Mouse (Mus musculus) neural tube, embryonic 10.5 days (tissue): Measurements from ENCODE around the gene Zfp750.

Source experiments
- DNase-seq: peaks from one replicate; pipeline ENCODE4 v3.0.0-alpha.2; 2017; ENCODE audit warnings: low spot score; ENCODE audit errors: extremely low spot score

Zfp750 gene

DNA sequence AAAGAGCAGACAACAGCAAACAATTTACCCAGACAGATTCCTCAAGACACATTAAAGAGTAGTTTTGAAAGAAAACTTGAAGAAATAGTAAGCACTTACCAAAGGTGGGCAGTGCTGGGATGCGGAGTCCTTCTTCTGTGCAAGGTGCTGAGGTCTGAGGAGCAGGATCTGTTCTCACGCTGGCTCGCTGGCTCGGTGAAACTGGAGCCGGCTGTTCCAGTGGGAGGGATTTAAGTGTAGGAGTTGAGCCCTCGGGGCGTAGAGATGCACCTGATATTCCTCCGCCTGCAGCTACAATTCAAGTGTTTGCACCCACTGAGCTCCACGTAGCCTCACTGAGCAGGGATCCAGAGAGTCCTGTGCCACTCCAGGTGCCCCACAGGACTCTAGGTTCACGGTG, at the start of gene Zfp750:
Gene Zfp750, minus strand, starts transcription at position 203 of the 400 bp plus-strand sequence.
- no peak for DNase-seq

DNA sequence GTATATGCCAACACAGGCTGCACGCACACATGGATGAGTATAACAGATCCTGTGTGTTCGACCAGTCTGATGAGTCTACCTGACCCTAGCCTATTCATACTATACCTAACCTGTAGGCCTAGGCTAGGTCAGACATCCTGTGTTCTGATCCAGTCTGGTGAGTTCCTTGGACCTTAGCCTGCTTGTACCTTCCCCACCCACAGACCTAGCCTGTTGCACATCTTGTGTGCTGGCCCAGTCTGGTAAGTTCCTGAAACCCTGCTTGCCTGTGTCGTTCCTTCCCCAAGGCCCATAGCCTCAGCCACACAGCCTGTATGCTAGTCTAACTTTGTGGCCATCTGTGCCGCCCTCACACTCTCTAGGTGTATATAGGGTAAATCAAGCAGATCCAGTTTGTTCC, 45.1 kb upstream of the Zfp750 start:
- no peak for DNase-seq

DNA sequence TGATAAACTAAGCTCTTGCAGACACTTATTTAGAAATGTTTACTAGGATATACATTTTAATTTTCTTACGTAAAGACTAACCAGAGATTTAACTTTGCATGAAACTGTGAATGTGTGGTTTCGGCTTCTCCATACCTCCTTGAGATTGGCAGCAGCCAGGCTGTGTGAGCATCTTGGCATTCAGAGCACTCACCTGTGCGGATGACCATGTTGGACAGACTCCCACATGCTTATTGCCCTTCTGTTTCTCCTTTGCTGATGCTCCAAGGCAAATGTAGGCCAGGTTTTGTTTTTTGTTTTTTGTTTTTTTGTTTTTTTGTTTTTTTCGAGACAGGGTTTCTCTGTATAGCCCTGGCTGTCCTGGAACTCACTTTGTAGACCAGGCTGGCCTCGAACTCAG, 44.2 kb upstream of the Zfp750 start:
- DNase-seq = no peak

DNA sequence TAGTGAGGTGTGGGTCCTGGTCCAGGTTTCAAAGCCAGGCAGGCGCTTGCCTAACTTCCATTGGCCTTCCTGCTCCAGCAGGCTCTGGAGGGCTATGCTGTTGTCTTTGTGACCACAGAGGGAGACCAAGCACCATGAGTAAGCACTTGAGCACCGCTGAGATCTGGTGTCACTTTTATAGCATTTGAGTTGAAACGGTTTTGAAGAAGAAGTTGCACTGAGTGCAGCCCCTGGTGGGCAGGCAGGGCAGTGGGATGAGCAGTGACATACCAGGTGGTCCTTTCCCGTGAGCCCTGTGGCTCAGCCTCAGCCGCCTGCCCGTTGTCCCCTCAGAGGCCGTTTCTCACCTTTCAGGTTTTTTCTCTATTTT, 41.1 kb upstream of the Zfp750 start:
- DNase-seq = no peak

DNA sequence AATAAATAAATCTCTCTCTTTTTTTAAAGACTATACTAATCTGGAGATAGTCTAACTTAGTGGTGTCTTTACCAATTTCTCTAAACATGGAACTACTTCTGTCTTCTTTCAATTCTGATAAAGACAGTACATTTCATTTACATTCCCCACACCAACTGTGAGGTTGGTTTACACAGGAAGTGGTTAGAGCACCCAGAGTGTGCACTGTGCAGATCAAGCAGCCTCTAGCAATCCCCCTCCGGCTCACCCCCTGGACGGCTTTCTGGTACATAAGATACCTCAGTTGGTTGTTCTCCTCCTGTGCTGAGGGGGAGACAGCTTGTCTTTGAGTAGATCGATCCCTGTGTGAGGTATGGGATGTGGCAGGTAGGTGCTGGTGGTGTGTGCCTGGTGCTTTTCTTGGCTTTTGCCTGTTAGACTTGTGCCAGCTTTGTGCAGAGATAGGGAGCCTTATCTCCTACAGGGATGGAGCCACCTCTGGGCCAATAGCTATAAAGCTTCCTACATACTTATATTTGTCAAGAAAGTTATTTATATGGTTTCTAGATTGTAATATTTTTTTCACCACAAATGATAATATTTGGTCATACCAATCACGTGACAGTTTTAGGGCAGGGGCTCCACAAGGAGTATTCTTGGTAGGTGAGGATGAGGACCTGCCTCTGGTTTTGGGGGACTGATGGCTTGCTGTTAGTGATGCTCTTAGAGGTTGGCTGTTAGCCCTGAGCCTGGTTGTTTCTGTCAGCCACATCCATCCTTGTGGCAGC, 40.6 kb upstream of the Zfp750 start:
- DNase-seq = peak; percentile 7

DNA sequence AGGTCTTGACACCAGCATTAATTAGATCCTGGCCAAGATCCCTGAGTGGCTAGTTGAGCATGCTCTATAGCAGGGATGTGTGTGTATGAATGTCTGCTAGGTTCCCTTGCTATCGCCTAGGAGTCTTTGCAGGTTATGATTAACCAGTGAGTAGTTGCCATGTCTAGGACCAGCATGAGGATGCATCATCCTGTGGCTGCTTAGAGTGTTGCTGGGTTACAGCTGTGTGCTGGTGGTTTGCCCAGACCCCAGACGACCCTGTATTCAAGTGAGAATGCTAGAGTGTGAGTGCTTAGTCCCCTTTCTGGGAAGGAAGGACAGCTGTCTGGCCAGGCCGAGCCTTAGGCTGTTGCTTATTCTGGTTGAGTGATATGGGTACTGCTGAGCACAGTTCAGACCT, 39.4 kb upstream of the Zfp750 start:
- no peak for DNase-seq

DNA sequence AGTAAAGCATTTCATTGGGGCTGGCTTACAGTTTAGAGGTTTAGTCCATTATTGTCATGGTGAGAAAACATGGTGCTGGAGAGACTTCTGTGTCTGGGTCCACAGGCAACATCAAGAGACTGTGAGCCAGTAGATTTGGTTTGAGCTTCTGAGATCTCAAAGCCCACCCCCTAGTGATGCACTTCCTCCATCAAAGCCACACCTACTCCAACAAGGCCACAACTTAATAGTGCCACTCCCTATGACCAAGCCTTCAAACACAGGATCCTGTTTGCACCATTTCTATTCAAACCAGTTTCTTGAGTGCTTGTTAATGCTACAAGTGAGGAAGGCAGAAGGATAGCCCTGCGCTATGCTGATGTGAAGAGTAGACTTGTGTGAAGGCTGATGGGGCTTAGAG, 38.8 kb upstream of the Zfp750 start:
- DNase-seq = no peak

DNA sequence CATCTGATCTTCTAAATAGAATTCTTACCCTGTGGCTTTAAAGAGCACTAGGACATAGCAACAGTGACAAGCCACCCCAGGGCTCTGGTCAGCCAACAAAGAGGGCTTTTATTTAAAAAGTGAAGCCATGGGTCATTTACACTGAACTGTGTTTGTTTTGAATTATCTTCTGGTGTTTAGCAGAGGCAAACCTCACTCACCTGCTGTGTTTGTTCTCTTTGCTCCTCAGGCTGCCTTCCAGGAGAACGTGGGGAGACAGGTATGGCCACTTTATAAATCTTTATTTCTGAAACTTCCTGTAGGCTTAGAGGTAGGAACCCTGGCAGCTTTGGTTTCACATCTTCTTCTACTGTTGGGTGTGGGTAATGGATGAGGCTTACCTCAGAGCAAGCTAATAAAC, 37.6 kb upstream of the Zfp750 start:
- DNase-seq = no peak

DNA sequence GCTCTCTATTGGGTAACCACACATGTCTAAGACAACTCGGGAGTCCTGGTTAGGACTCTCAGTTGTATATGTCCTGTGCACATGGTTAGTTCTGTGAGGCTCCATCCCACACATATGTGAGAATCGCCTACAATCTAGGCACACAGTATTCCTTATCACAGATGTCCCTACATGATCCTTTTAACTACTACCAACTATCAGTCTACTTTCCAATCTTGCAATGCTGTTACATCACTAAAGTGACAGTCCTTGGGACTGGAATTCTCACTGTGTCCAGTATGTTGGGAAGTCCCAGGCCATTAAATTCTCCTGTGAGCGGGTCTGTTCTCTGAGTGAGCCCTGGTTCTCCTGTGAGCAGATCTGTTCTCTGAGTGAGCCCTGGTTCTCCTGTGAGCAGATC, 34.3 kb upstream of the Zfp750 start:
- DNase-seq = no peak

DNA sequence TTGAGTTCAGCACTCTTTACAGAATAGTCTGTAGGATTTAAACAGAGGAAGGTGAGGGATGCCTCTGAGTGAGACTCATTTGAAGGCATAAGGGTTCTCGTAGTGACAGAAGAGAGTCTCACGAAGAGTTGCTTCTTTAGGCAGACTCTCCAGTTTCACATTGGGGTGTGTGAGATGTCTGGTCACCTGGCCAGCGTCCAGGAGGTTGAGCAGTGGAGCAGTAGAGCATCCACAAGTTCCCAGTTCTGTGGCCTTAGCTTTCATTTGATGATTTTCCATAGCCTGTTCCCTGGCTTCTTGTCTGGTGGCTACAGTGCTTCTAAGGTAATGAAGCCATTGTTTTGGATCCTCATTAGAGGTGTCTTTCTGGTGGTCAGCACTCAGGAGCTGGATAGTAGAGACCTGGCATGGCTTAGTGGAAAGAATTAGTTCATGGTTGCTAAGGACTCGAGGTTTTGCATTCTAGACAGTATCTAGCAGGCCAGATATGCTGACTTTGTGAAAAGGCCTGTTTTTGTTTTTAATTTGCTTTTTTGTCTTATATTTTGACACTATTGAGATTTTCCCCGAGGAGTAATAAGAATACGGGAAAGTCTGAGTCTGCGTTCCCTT, 33.8 kb upstream of the Zfp750 start:
- no peak for DNase-seq

DNA sequence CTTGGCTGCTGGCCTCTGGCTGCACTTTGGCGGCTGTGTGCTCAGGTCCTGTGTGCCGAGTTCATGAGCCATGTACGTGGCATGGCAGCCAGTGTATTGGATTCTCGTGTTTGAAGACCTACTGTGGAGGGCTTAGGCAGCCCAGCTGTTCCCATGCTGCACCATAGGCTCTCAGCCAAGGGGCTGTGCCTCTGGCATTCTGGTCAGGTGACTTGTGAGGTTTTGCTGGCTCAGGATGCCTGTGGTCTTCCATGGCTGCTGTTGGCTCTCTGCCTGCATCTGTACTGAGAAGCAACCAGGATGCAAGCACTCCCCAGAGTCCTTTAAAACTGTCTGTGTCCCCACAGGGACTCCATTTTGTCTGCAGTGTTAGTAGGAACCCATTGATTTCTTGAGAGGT, 33.0 kb upstream of the Zfp750 start:
- DNase-seq = no peak

DNA sequence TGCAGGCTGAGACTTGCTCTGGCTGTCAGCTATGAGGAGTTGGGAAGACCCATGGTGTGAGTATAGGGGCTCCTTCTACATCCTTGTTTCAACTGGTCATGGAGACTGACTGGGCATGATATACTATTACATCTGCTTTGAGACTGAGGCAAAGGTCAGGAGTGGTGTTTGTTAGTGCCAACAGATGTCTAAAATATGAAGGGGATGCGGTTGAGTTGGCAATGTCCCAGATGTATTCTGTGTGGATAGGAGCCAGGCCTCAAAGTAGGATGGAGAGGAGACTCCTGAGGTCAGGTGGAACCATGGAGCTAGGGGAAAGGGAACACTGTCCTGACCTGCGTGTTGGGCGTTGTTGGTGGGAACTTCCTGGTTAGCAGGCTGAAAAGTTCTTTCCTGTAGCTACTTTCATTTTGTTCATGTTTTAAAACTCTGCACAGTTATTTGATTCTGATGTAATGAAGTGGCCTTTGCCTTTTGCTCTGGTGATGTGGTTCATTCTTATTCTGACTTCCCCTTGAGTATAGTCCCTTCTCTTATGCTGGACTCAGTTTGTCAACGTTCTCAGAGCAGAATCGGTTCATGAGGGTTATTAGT, 32.2 kb upstream of the Zfp750 start:
- no peak for DNase-seq

DNA sequence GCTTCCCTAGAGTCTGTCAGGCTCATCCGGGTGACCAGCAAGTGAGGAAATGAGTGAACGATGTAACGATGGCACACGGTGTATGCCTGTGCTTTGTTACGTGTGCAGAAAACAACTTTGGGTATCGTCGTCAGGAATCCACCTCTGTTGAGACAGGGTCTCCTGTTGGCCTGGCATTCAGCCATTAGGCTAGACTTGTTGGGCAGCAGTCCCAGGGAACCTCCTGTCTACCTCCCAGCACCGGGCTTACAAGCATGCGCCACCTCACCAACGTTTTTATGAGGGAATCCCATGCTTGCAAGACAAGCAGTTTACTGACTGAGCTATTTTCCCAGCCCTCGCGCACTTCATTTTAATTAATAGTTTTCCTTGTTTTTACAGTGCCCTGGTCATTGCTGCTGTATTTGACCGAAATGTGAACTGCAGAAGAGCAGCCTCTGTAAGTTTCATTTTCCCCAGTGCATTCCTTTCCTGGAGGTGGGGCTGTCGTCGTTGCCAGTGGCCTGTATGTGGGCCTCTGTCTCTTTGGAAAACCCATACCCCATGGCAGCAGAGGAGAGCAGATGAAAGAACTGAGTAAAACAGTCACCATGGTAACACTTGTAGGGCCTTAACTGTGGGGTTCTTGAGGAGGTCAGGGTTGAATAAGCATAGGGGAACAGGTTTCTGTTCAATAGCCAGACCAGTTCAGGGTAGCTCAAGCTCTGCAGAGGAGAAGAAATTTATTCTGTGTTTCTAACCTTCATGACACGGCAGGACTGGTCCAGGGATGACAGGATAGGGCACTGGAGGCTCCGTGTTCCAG, 30.9 kb upstream of the Zfp750 start:
- DNase-seq = peak; percentile 27

DNA sequence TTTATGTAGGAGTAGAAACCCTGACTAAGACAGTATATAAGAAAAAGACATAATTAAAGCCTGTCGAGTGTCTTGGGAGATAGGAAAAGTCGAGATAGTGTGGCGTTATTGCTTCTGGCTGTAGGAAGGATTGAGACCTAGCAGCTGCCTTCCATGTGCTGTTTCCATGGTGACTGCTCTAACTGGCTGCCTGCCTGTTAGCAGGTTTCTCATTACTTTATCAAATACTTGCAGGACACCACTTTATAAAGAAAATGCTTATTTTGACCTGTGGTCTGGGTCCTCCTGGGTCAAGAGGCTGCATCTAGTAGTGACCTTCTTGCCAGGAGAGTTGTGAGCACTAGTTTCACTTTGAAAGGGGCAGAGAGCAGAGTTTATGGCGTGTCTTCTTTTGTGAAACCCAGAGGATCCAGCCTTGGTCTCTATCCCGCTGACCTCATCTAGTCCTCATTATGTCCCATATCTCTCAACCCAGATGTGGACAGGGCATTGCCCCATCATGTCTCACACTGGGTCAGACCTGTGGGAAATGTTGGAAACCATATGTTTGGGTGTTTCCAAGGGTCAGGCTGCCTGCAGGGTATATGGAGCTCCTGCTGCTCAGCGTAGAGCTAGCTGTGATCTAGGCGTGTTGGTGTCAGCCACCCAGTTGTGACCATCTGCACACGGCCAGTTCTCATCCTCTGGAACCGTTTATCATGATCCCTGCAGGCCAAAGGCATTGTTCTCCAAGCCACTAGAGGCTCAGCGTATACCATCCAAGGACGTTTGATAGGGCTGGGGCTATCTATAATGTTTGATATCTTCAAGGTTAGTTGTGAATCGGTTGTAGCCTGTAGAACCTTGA, 30.1 kb upstream of the Zfp750 start:
- no peak for DNase-seq

DNA sequence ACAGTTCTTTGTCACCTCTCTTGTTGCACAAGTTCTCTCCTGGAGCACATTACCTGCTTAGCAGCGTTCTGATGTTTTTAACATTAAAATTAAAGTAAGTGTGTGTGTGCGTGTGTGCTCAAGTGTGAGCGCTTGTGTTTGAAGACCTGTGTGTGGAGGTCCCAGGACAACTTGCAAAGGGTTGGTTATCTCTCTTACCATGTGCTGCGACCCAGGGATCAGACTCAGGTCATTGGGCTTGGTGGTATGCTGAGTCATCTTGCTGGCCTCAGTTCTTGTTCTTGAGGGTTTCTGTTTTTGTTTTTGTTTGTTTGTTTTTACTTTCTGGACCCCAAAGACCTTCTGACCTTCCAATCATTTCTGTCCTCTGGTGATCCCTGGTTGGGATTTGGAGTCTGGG, 28.8 kb upstream of the Zfp750 start:
- DNase-seq = no peak

DNA sequence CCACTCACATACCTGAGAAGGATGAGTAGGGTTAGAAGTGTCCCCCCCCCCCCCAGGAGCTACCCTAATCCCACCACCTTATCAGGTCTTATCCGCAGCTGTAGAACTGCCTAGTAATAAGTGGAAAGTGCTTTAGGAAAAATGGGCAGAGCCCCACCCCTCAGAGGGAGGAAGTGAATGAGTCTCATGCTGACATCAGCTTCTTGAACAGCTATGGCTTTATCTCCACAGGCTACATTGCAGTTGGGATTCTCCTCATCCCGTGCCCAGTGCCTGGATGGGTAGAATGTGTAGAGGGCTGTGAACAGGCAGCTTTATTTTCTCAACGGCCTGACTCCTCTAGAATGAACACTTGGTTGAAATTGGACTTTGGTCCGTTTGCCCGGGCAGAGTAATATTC, 28.1 kb upstream of the Zfp750 start:
- no peak for DNase-seq

DNA sequence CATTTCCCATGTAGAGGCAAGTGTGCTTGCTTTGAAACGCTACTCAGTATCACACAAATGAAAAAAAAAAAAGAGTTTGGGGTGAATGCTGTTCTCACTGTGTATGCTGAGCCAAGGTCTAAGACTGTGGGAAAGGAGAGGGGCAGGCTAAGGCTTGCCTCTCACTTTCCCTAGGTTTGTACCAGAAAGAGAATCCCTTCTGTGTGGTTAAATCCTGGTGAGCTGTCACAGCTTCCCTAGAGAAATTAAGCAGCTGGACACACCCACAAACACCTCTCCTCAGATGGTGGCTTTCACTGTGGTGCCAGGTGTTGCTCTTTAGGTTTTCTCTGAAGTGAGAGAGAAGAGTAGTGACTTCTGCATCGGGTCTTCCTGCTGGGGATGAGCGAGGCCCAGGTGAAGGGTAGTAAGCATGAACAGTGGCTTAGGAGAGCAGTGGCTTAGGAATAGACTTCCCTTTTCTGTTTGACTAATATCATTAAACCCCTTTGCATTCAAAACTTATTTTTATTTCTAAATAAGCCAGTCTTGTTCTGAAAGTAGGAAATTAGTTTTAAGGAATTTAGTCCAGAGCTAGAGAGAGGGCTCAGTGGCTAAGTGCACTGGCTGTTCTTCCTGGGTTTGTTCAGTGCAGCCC, 26.4 kb upstream of the Zfp750 start:
- DNase-seq = no peak

DNA sequence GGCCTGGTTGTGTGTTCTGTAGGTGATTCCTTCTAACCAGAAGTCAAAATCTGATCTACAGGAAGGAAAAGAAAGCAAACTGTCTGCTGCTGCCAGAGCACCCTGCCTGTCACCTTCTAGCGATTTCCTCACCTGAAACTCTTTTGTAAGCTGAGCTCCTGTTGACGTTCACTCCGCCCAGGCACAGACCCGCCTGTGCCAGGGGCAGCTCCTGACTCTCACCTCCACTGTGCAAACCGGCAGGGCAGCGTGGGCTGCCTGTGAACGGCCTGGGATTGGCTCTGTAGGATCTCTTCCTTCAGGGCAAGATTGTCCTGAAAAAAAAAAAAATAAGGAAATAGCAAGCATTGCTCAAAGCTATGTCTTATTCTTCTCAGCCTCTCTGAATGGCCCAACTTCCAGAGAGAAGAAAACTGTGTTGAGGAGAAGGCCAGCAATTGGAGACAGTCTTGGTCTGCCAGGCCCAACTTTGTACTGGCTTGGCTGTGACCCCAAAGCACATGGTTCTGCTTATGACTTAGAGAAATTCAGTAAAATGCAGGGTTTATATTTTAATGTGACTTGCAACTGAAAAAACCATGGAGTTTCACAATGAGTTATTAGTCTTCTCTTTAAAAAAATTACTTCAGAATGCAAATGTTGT, 25.7 kb upstream of the Zfp750 start:
- no peak for DNase-seq

DNA sequence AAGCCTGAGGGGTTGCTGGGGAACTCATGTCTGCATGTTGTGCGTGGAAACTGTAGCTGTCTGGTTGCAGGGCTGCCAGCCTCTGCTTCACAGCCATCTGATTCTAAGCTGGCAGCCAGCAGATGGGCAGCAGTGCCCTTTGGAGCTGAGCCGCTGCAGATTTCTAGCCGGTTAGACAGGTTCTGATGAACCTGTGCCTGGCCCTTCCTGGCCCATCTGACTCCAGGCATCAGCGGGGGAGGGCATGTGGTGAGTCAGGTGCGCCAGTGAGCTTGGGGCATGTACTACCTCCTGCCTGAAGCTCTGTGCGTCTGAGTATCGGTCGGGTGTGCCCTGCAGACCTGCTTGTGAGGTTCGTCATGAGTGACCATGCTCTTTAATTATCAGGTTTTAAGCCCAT, 24.8 kb upstream of the Zfp750 start:
- DNase-seq = no peak

DNA sequence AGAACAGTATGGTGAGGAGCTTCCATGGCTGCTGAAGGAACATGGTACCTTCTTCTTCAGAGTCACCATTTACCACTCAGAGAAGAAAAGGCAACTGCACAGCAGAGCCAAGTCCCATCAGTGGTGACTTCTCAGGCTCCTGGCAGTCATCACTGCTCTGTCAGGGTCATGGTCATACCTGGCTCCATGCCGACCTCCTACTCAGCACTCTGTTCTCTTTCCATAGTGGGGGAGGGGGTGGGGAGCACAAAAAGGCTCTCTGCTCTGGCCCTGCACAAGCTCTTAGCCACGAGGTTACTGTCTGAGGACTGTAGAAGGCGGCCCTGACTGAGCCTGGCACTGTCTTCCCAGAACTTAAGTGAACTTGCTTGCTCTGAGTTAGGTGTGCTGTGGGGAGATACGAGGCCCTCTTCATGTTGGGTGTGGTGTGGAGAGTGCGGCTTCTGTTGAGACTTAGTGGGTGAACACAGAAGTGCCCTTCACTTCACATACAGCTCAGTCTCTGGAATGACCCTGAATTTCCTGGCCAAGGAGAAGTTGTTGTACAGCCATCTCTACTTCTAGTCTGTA, 24.2 kb upstream of the Zfp750 start:
- no peak for DNase-seq
